Mouse (Mus musculus): ENCODE results near the gene Tspan9.

The Tspan9 gene

DNA sequence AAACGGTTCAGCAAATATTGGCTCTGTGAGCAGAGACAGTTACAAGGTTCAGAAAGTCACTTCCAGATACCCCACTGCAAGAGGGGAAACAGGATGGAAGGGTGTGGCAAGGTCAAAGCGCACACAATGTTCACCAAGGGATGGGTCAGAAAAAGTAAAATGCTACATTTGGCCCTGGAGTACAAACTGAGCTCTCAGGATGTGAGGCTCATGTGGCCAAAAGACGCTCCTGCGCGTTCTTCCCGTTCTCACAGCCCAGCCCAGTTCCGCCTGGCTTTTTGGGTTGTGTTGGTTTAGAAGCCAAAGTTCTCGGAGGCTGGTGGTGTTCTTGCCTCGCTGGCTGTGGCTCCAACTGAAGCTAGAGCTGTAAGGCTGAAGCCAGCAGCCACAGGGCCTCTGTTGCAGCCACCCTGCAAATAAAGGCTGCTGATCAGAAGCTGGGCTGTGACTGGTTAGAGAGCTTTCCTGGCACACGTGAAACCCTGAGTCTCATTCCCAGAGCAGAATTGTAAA lies 9.7 kb downstream of the Tspan9 start:
- no peak for DNase-seq (ENCODE audit: low spot score)

DNA sequence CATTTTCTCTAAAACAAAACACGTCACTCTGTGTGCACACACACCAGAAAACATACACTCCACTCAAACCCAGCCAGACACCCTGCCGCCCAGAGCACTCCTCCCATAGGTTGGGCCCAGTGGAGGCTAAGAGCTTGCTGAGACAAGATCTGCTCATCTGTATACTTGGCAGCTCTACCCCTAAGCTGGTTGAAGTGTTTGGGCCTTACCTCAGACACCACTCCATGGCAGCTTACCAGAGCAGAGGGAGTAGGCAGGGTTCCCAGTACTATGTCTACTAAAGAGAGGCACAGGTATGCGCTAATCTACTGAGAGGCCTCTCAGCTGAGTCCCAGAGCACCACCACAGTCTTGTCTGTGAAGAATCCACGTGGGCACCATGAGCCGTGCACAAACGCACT lies 10.8 kb downstream of the Tspan9 start:
- DNase-seq (ENCODE audit: low spot score) = no peak

DNA sequence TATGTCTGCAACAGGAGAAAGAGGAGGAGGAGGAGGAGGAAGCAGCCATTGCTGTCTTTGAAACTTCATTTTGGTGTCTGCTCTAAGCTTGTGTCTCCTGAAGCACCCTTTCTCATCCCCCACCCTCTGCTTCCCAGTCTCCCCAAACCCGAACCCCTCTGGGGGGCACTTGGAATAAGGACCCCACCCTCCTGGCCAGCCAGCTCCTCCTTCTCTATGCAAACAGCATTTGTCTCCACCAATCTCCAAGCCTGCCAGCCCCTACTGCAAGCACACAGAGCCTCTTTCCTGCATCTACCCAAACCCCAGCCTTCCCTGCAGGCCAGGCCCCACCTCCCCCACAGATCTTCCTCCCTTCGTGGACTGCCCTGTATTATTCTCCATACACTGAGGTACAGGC lies 12.0 kb downstream of the Tspan9 start:
- DNase-seq (ENCODE audit: low spot score) = no peak

DNA sequence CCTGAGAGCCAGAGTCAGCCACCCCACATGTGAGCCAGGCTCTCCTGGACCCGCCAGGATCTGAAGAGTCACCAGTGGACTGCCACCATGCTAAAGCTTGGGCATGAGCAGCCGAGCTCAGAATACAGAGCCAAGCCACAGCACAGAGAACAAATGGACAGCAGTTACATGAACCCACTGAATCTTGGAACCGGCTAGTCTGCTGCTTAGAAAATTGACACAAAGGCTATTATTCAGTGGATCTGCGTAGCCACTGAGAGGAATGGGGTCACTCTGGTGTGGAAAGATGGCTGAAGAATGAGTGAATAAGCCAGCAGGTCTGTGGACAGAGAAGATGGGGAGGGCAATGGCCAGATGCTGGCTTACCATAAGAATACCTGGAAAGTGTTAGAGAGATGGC lies 12.7 kb downstream of the Tspan9 start:
- no peak for DNase-seq (ENCODE audit: low spot score)

DNA sequence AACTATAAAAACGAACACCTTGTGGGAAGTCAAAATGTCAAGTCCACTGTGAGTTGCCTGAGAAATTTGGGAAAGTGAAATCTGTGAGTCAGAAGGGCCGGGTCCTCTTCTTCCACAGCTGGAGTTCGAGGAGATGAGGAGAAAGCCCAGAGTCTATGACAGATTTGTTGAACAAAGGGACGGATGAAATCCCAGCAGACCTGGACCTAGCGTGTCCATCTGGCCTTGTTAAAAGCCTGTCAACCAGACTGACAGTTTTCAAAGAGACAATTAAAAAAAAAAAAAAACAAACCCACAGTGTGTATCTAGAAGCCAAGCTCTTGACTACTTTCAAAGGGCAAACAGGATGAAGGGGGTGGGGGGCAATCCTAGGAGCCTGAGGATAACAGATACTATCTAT lies 14.0 kb downstream of the Tspan9 start:
- DNase-seq (ENCODE audit: low spot score) = no peak

DNA sequence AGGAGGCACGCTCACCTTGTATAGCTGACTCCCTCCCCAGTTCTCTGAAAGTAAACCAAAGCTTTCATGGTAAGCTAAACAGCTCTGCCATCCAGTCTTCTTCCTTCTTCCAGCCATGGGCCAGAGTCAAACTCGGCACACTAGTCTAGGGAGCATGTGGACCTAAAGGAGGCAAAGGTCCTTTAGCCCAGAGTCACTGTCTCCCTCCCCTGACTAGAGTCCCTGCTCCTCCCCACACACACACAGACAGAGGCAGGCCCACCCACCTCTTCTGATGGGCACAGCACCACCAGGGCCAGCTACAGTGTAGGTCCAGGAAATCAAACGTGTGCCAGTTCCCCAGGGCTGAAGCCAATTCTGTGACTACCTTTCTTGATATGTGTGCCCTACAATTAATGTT lies 16.1 kb downstream of the Tspan9 start:
- no peak for DNase-seq (ENCODE audit: low spot score)

DNA sequence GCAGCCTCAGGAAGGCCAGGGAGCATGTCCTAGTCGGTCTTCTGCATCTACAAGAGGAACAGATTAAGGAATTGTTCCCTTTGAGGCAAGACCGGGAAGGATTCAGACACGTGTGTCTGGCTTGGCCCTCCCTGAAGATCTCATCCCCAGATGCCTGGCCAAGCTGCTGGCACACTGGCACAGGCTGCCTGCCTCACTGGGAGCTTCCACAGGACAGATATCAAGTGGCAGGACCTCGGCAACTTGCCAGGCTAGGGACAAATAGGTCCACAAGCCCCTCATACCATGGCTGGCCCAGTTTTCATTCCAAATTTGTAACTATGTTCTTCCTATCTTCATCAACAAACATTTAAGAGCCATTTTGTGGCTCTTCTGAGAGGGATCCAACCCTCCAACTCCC lies 16.5 kb downstream of the Tspan9 start:
- DNase-seq (ENCODE audit: low spot score) = no peak

DNA sequence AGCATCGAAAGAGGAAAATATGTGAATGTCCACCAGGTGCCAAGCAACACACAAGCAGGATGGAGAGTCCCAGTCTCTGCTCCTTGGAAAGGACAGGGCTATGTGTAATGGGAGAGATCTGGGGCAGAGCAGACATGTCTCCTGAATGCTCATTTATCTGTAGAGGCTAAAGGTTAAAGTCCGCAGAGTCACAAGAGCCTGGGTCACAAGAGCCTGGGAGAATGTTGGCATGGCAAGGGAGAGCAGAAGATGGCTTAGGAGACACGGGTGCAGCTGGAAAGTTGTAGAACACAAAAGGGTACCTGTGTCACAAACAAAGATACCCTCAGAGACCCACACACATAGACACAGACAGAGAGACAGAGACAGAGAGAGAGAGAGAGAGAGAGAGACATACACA lies 17.9 kb downstream of the Tspan9 start:
- no peak for DNase-seq (ENCODE audit: low spot score)

DNA sequence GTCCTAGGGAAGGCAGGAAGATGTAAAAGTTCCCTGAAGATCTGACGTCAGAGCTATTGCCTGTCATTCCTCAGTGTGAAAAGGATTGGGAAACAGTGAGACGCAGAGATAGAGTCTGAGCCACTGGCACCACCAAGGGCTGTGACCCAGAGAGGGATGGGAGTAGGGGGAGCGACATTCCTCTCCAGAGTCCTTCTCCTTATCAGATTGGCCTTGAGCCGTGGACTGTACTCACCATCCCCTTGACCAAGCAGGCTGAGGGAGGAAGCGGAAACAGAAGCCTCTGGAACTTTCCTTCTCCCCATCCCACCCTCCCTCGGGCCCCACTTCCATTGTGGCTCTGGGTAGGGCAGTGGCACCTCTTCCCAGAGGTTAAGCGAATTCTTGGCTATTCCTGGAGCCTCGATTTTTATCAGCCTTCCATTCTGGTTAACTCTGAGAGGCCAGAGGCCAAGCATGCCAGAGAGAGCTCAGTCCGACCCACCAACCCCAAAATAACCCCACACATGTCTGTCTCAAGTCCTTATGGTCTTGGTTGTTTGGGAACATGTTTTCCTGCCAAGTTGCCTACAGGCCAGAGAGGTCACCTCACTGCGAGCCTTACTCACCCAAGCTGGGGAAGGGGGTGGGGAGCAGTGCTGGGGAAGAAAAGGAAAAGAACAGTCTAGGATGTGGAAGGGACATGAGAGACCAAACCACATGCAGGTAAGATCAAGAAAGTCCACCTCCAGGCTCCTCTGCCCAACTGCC lies 19.0 kb downstream of the Tspan9 start:
- no peak for DNase-seq (ENCODE audit: low spot score)

DNA sequence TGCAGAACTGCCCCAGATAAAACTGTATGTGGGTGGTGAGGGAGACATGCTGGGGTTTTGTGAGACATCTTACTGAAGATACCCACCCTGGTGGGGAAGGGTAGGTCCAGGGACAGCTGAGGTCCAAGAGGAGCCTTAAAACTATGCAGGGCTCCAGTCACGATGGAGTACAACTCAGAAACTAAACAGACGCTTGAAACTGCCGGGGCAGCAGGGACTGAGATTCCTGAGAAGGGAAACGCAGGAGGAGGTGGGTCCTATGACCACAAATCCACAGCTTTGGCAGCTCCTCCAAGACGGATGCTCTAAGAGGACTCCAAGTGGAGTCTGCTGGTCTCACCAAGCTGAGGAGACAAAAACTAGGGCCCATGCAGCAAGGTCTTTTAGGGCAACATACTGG lies 21.3 kb downstream of the Tspan9 start:
- no peak for DNase-seq (ENCODE audit: low spot score)

DNA sequence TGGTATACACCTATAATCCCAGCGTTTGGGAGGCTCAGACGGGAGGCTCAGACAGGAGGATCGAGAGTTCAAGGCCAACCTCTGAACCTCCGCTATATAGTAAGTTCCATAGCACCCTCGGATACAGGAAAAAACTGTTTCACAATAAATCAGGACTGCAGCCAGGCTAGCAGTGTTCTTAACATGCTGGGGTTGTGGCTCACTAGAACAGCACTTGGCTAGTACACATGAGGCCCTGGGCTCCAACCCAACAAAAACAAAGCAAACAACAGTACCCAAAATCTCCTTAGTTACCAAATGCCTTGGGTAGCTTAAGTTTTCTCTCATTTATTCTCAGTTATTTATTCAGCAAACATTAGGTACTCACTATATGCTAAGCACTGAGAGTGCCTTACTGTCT lies 21.7 kb downstream of the Tspan9 start:
- DNase-seq (ENCODE audit: low spot score) = no peak

DNA sequence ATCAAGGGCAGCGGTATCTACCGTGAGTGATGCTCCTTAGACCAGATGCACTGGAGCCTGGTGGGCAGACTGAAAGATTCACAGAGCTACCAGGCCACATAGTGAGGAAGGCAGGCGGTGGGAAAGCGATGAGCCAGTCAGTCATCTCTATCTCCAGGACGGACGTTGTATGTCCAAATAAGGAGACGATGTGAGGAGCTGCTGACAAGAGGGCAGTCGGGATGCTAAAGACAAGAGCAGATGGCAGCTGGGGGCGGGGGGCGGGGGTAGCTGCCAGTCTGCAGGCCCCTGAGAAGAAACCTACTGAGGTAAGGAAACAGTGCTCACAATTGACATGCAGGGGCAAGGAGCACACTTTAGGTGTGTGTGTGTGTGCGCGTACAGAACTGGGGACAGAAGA lies 22.6 kb downstream of the Tspan9 start:
- no peak for DNase-seq (ENCODE audit: low spot score)

DNA sequence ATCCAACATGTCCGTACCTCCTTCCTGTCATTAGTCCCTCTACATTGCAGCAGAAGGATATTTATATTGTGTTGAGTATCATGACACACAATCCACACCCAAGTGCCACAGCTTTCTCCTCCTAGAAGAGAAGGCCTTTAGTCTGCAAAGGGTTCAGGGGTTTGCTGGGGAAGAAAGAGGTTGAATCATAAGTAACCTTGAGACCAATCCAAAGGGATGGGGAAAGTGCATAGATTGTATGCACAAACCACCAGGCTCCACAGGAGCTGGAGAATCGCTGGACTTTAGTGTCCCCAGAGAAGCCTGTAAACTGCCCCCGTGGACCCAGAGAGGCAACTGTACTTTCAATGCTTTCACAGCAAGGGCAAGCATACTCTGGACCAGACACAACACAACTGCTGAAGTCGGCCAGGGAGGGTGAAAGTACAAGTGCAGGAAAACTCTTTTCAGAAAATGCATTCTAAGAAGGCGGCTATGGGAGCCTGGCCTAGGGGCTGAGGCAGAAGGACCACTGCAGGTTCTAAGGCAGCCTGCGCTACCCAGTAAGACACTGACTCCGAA lies 24.6 kb downstream of the Tspan9 start:
- DNase-seq (ENCODE audit: low spot score) = no peak

DNA sequence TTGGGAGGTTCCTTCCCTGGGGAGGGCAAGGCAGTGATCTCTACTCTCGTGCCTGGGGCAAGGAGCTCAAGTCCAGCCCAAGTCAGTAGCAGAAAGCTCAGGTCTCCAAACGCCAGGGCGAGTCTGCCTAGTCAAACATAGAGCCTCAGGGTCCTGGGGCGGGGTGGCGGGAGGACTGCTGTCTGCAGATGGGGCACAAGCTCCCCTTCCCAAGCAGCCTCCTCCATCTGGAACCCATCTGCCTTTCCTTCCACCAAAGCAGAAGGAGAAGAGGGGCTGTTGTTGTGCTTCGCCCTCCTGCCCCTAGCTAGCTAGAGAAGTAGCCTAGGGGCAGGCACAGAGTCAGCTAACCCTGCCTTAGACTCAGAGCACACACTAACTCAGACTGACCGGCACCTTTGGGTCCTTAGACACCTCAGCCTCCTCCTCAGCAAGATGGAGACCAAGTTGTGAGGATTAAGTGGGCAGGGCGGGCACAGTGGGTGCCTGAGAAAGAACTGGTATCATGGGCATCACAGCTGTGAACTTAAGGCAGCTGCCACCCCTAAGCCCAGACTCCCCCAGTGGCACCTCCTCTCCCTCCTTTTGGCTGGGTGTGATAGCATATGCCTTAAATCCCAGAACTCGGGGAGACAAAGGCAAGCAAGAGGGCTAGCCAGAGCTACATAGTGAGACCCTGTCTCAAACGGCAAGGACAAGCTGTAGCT lies 26.4 kb downstream of the Tspan9 start:
- no peak for DNase-seq (ENCODE audit: low spot score)

DNA sequence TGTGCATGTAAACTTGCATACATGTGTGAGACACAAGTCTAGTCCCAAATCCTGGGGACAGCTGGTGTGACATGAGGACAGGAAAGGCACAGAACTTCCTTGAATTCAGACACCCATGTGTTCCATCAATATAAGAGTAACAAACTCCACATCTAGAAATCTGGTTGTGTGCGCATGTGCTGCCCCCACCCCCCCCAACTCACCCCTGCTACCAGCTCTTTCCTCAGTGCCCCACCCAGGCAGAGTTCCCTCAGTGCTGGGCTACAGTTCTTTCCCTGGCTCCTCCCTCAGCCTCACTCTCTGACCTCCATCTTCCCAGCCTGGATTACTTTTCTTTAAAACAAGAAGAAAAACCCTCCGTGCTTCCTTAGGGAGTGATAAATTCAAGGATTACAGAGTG lies 27.1 kb downstream of the Tspan9 start:
- no peak for DNase-seq (ENCODE audit: low spot score)

DNA sequence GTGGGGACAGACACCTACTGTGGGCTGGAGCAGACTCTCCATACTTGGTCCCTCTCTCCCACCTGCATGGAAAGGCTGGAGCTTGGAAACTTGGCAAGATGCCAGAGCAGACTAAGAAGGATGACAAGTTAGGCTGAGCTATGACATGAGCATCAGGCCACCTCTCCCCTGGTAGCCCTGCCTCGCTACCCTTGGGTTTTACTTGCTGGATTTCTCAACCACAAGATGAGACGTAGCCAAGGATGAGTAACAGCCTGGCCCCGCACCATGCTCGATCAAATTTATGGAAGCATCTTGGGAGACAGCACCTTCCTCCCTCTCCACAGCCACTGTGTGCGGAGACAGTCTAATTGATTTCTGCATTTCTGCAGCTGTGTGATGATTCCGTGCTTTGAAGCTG lies 28.3 kb downstream of the Tspan9 start:
- DNase-seq (ENCODE audit: low spot score) = no peak

DNA sequence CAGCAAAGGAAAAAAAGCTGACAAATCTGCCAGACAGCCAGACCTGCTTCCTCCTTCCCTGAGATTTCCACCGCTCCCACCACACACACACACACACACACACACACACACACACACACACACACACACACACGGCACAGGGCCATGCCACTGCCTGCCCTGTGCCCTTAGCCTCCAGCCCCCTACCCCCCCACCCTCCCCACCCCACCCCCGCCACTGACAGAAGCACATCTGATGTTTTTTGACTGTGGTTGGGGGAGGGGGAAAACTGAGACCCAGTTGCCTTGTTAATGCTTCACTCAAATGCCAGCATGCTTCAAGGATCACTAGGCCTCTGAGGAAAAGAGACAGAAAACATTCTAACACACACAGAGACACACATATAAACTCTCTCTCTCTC lies 30.8 kb downstream of the Tspan9 start:
- no peak for DNase-seq (ENCODE audit: low spot score)

DNA sequence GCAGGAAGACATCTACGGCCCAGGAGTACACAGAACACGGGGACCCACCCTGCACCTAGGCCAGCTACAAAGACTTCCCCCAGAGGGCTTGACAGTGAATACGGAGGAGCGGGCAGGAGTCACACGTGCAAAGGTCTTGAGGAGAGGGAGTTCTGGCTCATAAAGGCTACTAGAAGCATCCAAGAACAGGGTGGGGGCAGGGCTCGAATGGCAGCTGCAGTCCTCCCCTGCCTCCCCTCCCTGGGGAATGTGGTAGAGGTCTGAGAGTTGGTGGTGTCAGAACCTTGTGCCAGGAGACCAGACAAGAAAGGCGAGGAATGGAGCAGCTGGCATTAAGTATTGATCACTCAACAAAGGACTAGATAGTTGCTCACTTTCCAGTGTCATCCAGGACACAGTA lies 31.6 kb downstream of the Tspan9 start:
- no peak for DNase-seq (ENCODE audit: low spot score)

DNA sequence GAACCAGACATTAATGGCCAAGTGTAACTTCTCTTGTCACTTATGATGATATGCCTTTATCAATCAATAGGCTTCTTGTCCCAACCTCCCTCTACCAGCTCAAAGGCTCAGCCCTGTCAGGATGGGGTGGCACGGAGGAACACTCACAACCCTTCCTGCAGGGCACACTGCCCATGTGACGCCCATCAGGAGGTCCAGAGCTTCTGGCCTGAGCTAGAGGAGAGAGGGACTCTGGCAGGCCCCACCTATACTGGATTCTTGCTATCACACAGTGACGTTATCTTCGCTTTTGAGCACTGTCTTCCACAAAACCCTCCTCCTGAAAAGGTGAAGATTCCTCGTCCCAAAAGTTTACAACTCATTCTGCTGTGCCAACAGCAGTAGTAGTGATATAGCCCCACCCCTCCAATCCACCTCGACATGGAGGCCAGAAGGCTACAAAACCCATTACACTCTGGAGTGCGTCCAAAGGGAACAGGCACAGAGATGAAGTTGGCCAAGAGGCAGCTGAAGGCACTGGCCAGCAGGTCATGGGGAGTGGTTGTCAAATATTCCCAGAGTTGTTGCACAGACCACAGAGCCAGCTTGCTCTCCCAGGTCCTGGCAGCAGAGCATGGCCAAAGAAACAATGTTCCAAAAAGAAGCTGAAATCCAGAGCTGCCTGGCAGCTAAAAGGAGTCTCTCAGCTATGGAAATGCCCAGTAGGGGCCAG lies 34.9 kb downstream of the Tspan9 start:
- DNase-seq (ENCODE audit: low spot score) = no peak

DNA sequence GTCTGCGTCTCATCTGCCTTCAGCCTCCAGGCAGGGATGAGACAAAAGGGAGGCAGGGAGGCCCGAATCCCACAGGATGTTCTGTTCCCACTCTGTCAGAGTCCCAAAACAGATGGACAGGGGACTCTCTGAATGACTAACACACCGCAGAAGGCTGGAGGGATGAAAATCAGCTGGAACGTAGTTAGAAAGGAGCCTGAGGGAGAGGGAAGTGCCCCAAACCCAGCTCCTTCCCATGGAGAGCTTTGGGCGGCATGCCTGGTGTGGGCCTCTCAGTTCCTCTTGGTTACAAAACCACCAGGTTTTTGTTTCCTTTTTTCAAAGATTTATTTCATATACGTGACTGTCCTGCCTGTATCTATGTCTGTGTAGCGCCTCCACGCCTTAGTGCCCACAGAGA lies 35.7 kb downstream of the Tspan9 start:
- DNase-seq (ENCODE audit: low spot score) = no peak

DNA sequence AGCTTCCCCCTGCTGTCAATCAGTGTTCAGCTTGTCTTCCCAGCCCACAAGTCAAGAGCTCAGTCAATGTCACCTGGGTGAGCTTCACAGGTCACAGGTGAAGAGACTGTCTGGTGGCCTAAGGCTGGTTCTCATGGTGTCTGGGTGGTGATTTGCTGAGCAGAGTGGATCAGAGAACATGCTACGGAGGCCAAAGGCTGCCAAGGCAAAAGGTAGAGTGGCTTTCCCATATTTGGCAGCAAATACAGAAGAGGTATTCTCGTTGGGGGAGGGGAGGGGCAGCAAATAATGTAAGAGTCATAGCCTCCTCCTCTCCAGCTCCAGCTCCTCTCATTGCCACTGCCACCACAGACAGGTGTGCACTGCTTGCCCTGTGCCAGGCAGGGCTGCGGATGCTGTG lies 37.2 kb downstream of the Tspan9 start:
- DNase-seq (ENCODE audit: low spot score) = no peak

DNA sequence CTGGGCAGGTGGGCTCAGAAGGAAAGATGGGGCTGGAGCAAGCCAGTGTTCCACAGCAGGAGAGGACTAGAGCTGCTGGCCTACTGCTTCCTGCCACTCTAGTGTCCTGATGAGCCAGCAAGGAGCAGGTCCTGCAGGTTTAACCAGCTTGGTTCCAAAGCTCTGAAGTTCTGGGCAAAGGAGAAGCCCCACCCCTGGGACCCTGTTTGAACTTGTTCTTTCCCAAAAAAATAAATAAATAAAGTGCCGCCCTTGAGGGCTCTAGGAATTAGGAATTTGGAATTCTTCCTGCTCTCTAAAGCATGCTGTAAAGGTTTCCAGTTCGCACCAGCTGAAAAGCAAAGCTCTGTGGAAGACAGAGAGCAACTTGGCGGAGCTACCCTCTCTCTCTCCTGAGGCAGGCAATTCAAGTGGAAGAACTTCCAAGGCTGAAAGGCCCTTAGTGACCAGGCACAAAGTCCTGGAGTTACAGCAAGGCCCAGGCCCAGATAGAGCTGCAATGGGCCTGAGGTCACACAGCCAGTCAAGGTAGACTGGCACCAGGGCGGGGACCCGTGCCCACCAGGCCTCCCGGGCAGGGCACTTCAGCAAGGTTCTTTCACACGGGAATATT lies 38.6 kb downstream of the Tspan9 start:
- DNase-seq (ENCODE audit: low spot score) = no peak

Measured in testis, postnatal 10 days (tissue).